Mouse (Mus musculus) adrenal gland, postnatal 0 days (tissue): Measurements from ENCODE around the gene Clcn7. TPM values are rescaled to one million over a fixed set of nuclear protein-coding genes. Genes with fewer than 3 reads are reported as not detected.

Experiments
- polyA plus RNA-seq: library from polyadenylated mRNA; unstranded; fragments of >200 nt; fragmentation: Nextera tagmentation; extraction: Ambion mirVana; gene quantifications from 2 replicates; pipeline ENCODE4 v1.2.1, GENCODE M21; 2015

Gene Clcn7
- 11.8 and 20.7 TPM in 2 replicates for polyA plus RNA-seq

GRCm38 (mm10) chr17:25133275-25133698 is at the start of gene Clcn7:
Clcn7 (plus strand) TSS chr17:25133391.

DNA sequence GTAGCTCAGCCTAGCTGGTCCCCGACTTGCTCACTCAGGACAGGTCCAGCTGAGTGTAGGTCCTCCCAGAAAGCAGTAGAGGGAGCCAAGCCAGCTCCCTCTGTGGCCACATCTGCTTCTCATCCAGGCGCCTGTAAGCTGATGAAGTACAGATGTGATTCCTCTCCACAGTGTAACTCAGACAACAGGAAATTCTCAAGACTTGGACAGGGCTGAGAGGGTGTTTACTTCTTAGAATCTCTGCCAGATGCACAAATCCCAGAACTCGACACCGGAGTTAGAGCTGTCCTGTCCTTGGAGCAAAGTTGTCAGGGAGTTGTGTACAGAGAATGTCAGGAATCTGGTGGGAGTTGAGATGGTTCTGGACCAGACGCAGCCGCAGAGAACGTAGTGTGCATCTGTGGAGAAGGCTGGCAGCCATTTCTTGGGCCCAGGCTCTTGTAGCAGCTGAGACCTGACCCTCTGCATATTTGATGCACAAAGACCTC is 49.7 kb upstream of the Clcn7 start, which contains the start of gene Tmem204:
Tmem204 (minus strand) TSS at position 148 of the 488 bp plus-strand sequence.

DNA sequence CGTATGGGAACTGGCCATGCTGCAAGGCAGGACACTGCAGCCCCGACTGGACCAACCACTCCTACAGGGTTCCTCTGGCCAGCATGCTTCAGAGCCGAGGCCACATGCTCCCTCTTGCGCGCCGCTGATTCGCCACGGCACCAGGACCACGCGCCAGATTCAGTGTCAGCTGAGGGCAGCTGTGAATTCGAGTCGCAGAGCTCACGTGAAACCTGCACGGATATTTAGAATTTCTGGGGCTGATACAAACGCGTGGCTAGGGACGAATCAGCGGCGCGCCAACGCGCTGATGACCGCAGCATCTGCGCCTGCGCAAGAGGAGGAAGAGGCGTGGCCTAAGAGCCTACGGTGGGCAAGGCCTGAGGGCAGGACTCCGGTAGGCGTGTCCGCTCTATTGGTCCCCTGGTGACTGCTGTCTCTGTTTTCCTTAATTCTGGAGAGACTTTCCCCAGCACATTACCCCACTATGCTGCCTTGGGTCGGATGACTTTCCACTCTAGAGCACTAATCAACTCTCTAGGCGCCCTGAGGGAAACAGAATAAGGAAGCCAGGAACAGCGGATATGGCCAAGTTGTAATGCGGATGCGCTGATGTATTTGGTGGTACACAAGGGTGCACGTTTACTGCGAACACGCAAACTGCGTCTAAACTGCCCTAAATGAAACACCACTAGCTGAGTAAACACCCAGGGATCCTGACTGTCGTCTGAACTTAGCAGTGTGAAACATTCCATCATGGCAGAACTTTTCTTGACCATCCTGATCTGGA is 17.3 kb upstream of the Clcn7 start, which contains the start of gene Telo2:
Telo2 (minus strand) TSS at position 304 of the 769 bp plus-strand sequence.

GRCm38 (mm10) chr17:25120406-25120805 is 12.8 kb upstream of the Clcn7 start, which contains the start of gene Ptx4:
Ptx4 (plus strand) TSS chr17:25120760.

GRCm38 (mm10) chr17:25162161-25162560 is 29.0 kb downstream of the Clcn7 start, which contains the start of gene Ccdc154:
Ccdc154 (plus strand) TSS chr17:25162461.

GRCm38 (mm10) chr17:25175411-25175810 is 42.2 kb downstream of the Clcn7 start, which contains the start of gene Gm38655:
Gm38655 (minus strand) TSS chr17:25175471.

DNA sequence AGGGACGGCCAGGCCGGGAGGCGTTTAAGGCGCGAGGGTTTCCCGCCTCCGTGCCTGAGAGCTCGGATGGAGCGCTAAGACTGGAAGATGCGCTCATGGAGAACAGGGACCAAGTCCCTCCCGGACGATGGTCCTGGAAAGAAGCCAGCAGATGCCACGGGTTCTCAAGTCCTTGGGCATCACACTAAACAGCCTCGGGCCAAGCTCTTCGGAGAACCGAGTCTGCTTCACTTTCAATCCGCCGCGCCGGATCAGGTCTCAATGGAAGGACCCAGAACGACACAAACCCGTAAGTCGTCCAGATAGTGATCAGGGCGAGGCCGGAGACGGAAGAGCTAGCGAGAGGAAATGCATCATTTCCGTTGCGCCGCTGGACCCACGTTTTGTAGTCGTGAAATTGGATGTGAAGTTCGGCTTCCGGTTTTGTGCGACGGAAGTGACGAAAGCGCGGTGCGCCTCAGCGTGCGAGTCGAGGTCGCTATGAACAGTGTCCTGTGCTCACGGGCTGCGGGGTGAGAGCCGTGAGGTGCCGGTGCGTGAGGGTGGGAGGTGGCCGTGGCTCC is 51.0 kb downstream of the Clcn7 start, which contains the start of gene BC003965:
BC003965 (plus strand) TSS at position 426 of the 563 bp plus-strand sequence.

DNA sequence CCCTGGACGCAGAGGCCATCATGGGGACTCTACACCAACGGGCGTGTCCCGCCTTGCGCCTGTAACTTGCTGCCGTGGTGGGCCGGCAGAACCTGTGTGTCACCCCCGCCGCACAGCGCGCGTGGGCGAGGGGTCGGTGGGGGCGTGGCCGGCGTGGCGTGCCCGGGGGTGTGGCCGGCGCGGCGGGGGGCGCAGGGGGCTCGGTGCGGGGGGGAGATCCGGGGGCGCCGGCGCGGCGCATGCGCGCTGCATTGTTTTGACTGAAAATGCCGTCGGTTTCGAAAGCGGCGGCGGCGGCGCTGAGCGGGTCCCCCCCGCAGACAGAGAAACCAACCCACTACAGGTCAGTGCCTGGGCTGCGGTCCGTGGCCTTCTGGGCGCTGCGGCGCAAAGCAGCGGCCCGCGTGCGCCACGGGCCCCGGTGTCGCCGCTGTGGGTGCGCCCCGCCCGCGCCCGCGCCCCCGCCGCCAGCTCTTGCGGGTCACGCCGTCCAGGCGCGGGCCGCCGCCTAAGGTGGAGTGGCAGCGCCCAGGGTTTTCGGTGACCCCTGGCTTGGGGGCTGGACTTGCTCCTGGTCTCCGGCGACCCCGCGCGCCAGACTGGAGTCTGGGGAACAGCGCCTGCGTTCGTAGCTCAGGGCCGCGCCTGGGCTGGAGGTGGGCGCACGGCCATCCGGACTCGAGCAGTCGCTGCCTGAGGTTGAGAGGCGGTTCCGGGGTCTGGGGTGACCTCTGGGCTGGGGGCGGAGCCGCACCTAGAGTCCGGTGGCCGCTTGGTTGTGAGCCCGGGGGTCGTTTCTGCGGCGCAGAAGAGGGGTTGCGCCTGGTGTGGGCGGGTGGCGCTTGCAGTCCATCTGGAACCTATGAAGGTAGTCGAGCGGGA is 55.2 kb downstream of the Clcn7 start, which contains the start of gene Unkl:
Unkl (plus strand) TSS at position 248 of the 882 bp plus-strand sequence.

Other genes with a start within 250 kb of the Clcn7 start
- gene Nubp2, start 247.0 kb upstream of the Clcn7 start, polyA plus RNA-seq = 47.2 and 66.1 TPM in 2 replicates
- gene Spsb3, start 246.7 kb upstream of the Clcn7 start, polyA plus RNA-seq = 35.1 and 41.0 TPM in 2 replicates
- 23.7 and 39.5 TPM in 2 replicates for gene Eme2, start 238.3 kb upstream of the Clcn7 start, polyA plus RNA-seq
- 124 and 213 TPM in 2 replicates for gene Mrps34, start 238.3 kb upstream of the Clcn7 start, polyA plus RNA-seq
- 122 and 135 TPM in 2 replicates for gene Nme3, start 236.9 kb upstream of the Clcn7 start, polyA plus RNA-seq
- gene Mapk8ip3, start 196.4 kb upstream of the Clcn7 start, polyA plus RNA-seq = 22.8 and 25.6 TPM in 2 replicates
- gene Jpt2, start 172.7 kb upstream of the Clcn7 start, polyA plus RNA-seq = 40.1 and 42.0 TPM in 2 replicates
- 4.4 and 4.6 TPM in 2 replicates for gene Cramp1l, start 117.6 kb upstream of the Clcn7 start, polyA plus RNA-seq
- 9.8 and 14.3 TPM in 2 replicates for gene Ift140, start 117.3 kb upstream of the Clcn7 start, polyA plus RNA-seq
- gene Tmem204, start 49.8 kb upstream of the Clcn7 start, polyA plus RNA-seq = 47.0 and 48.5 TPM in 2 replicates
- 17.3 and 18.1 TPM in 2 replicates for gene Telo2, start 17.4 kb upstream of the Clcn7 start, polyA plus RNA-seq
- 0.17 and 0.25 TPM in 2 replicates for gene Ptx4, start 12.6 kb upstream of the Clcn7 start, polyA plus RNA-seq
- gene Ccdc154, start 29.1 kb downstream of the Clcn7 start, polyA plus RNA-seq = 0.06 TPM in 1 of 2 replicates, not detected in the other
- gene Gm38655, start 42.1 kb downstream of the Clcn7 start, polyA plus RNA-seq = 0.33 and 0.40 TPM in 2 replicates
- 34.5 and 37.5 TPM in 2 replicates for gene BC003965, start 51.2 kb downstream of the Clcn7 start, polyA plus RNA-seq
- gene Unkl, start 55.0 kb downstream of the Clcn7 start, polyA plus RNA-seq = 6.8 and 7.2 TPM in 2 replicates
- 69.2 and 75.2 TPM in 2 replicates for gene Gnptg, start 106.7 kb downstream of the Clcn7 start, polyA plus RNA-seq
- 59.7 and 65.7 TPM in 2 replicates for gene Tsr3, start 106.8 kb downstream of the Clcn7 start, polyA plus RNA-seq
- gene Baiap3, start 123.0 kb downstream of the Clcn7 start, polyA plus RNA-seq = 7.5 and 11.9 TPM in 2 replicates
- gene Ube2i, start 141.2 kb downstream of the Clcn7 start, polyA plus RNA-seq = 292 and 391 TPM in 2 replicates
- 0.44 and 1.4 TPM in 2 replicates for gene Prss34, start 165.0 kb downstream of the Clcn7 start, polyA plus RNA-seq
- gene Prss28, start 175.3 kb downstream of the Clcn7 start, polyA plus RNA-seq = 0.14 and 0.75 TPM in 2 replicates
- gene Prss29, start 185.3 kb downstream of the Clcn7 start, polyA plus RNA-seq = not detected in 2 replicates
- gene Tpsab1, start 212.2 kb downstream of the Clcn7 start, polyA plus RNA-seq = 1.0 and 2.1 TPM in 2 replicates
- 45.1 and 65.1 TPM in 2 replicates for gene Tpsb2, start 232.9 kb downstream of the Clcn7 start, polyA plus RNA-seq
- 0.68 and 1.3 TPM in 2 replicates for gene Tpsg1, start 235.9 kb downstream of the Clcn7 start, polyA plus RNA-seq